Mouse (Mus musculus) myocyte (in vitro differentiated cells): Measurements from ENCODE around the gene Borcs6. TPM values are rescaled to one million over a fixed set of nuclear protein-coding genes. Genes with fewer than 3 reads are reported as not detected.

Experiments
- H3K27me3 ChIP-seq: one replicate; pipeline ENCODE4 v1.6.1; 2011; ENCODE audit not compliant: control insufficient read depth, insufficient read depth, insufficient read length
- H3K36me3 ChIP-seq: one replicate; pipeline ENCODE4 v1.6.1; 2011; ENCODE audit not compliant: control insufficient read depth, insufficient read depth
- H3K4me2 ChIP-seq: one replicate; pipeline ENCODE4 v1.6.1; 2011; ENCODE audit warnings: low read depth, control low read depth
- H3K4me3 ChIP-seq: one replicate; pipeline ENCODE4 v1.5.1; 2011; ENCODE audit warnings: mild to moderate bottlenecking, control low read depth, moderate library complexity
- H3K79me2 ChIP-seq: one replicate; pipeline ENCODE4 v1.6.1; 2011; ENCODE audit not compliant: control insufficient read depth, insufficient read depth
- H3ac ChIP-seq: one replicate; pipeline ENCODE4 v1.6.1; 2011; ENCODE audit not compliant: control insufficient read depth, insufficient read length
- CEBPB ChIP-seq: IDR thresholded peaks from 2 replicates; pipeline ENCODE4 v1.6.1; 2011; ENCODE audit warnings: mild to moderate bottlenecking, moderate library complexity; ENCODE audit not compliant: poor library complexity, insufficient read depth, severe bottlenecking
- E2F4 ChIP-seq: IDR thresholded peaks from one replicate; pipeline ENCODE4 v1.6.1; 2011; ENCODE audit warnings: mild to moderate bottlenecking, control low read depth, moderate library complexity; ENCODE audit not compliant: insufficient read depth
- MAX ChIP-seq: IDR thresholded peaks from one replicate; pipeline ENCODE4 v1.6.1; 2011; ENCODE audit warnings: low read depth, mild to moderate bottlenecking, control low read depth
- MYOD1 ChIP-seq, 3 experiments: IDR thresholded peaks; one replicate each; pipeline ENCODE4 v1.6.1; 2011; ENCODE audit warnings: control low read depth in 2 of 3, low read depth in 2 of 3, mild to moderate bottlenecking in 2 of 3, moderate library complexity in 1 of 3; ENCODE audit not compliant: insufficient read length in 2 of 3, control insufficient read depth in 1 of 3
- MYOG ChIP-seq, 3 experiments: IDR thresholded peaks; one replicate each; pipeline ENCODE4 v1.6.1; 2011; ENCODE audit warnings: control low read depth in 2 of 3, low read depth in 2 of 3, mild to moderate bottlenecking in 2 of 3; ENCODE audit not compliant: insufficient read length in 2 of 3, control insufficient read depth in 1 of 3, insufficient read depth in 1 of 3
- POLR2A ChIP-seq: IDR thresholded peaks from one replicate; pipeline ENCODE4 v1.6.1; 2011; ENCODE audit warnings: low read depth, mild to moderate bottlenecking, control low read depth, moderate library complexity; ENCODE audit not compliant: insufficient read length
- POLR2AphosphoS2 ChIP-seq: IDR thresholded peaks from one replicate; pipeline ENCODE4 v1.6.1; 2011; ENCODE audit warnings: low read depth, control low read depth; ENCODE audit not compliant: insufficient read length
- REST ChIP-seq: IDR thresholded peaks from one replicate; pipeline ENCODE4 v1.6.1; 2011; ENCODE audit warnings: mild to moderate bottlenecking, control low read depth, moderate library complexity; ENCODE audit not compliant: insufficient read depth, insufficient read length
- SRF ChIP-seq: IDR thresholded peaks from one replicate; pipeline ENCODE4 v1.6.1; 2011; ENCODE audit warnings: low read depth; ENCODE audit not compliant: control insufficient read depth, insufficient read length
- TCF12 ChIP-seq: IDR thresholded peaks from one replicate; pipeline ENCODE4 v1.6.1; 2011; ENCODE audit warnings: mild to moderate bottlenecking, control low read depth; ENCODE audit not compliant: poor library complexity, insufficient read depth, severe bottlenecking
- TCF3 ChIP-seq: IDR thresholded peaks from one replicate; pipeline ENCODE4 v1.6.1; 2011; ENCODE audit warnings: low read depth, control low read depth; ENCODE audit not compliant: insufficient read length
- USF1 ChIP-seq: IDR thresholded peaks from one replicate; pipeline ENCODE4 v1.6.1; 2011; ENCODE audit warnings: low read depth, mild to moderate bottlenecking, control low read depth, moderate library complexity
- polyA plus RNA-seq: library from polyadenylated mRNA; unstranded; fragments of >200 nt; fragmentation: generic; extraction: Trizol; gene quantifications from one replicate; pipeline ENCODE4 v1.2.1, GENCODE M21; 2012; ENCODE audit warnings: missing spikeins

Borcs6 gene
- polyA plus RNA-seq, 1 experiment, result 27.2 TPM

DNA sequence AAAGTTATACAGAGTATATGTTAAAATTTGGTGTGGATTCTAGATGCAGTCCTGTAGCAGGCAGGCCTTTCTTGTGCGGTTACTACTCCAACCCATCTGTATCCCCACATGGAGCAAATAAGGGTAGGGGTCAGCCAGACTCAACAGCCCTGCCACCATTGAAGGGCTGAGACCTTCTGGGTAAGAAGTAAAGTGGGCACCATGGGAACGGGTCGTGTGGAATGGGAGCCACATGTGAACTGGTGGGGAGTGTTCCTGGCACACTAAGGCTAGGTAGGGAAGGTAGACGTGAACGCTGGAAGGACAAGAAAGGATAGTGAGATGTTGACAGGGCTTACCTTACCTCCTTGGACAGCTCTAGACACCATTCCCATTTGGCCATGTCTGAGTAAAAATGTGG lies 21.3 kb upstream of the Borcs6 start:
- Histone ChIP-seq H3K4me2 (peak overlapping the region; percentile 97), H3K27me3 (no peaks in the 10 kb centered on the region), H3K4me3 (peak overlapping the region; percentile 33), H3K79me2 (no peaks in the 10 kb centered on the region), H3K36me3 (peaks cover 1% of the 10 kb centered on the region), H3ac (no peak overlapping the region)
- TF ChIP-seq CEBPB, result no peak
- TF ChIP-seq POLR2A, result no peak
- TF ChIP-seq TCF12, result no peak
- TF ChIP-seq MAX, result no peak
- TF ChIP-seq POLR2AphosphoS2, result no peak
- TF ChIP-seq E2F4, result no peak
- TF ChIP-seq USF1, result no peak
- TF ChIP-seq REST, result no peak
- TF ChIP-seq SRF, result no peak
- TF ChIP-seq MYOD1 (IDR thresholded peaks at IDR 0.05; ENCODE audit: control insufficient read depth in 1 of 3, insufficient read length in 2 of 3, low read depth in 2 of 3), result no peak
- no peak for TF ChIP-seq TCF3
- TF ChIP-seq MYOG (IDR thresholded peaks at IDR 0.05; ENCODE audit: control insufficient read depth in 1 of 3, insufficient read depth in 1 of 3, insufficient read length in 2 of 3, low read depth in 2 of 3), result no peak

DNA sequence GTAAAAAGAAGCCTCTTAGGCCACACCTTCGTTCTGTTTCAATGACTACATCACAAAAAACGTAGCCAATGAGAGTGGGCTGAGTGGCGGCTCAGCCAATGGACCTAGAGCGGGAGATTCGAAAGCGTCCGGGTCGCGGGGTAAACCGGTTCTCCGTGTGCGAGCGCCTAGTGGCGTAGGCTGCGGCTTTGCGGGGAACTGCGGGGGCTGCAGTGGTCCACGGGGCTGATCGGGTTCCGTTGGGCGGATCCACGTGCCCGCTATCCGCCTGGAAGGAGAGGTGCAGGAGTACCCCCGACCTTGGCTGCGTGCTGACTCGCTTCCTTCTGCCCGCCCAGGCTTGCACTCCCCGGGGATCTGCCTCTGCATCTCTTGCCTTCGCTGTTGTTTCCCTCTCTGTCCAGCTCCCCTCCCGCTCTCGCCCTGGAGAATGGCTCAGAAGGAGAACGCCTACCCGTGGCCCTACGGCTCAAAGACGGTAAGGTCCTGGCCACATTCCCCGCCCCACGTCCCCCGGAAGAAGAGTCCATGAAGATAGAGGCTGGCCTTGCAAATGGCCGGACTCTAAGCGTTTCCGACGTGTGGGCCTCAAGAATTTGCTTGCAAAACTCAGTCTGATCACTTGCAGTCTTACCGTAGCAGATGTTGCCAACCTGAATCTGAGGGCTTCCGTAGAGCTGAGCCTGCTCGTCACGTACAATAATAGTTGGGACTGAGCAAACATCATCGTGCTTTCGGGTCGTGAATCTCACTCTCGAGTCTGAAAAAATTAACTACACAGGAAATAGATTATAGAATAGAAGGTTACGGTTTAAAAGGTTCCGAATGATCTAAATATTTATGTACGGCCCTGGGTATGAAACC lies 13.8 kb upstream of the Borcs6 start, which contains the start of gene Aurkb:
TSS of gene Aurkb (plus strand) at position 117 of the 864 bp plus-strand sequence.
- Histone ChIP-seq H3K4me2 (peak within 1 kb of the TSS; percentile 81), H3K36me3 (no peaks in the 10 kb centered on the region), H3ac (peak within 1 kb of the TSS; percentile 35), H3K79me2 (peaks cover 50% of the 10 kb centered on the region), H3K4me3 (peak within 1 kb of the TSS; percentile 90), H3K27me3 (no peaks in the 10 kb centered on the region)
- TF ChIP-seq POLR2AphosphoS2 (peak; percentile 80), E2F4 (peak; percentile 98), SRF (no peak), POLR2A (peak; percentile 62)

DNA sequence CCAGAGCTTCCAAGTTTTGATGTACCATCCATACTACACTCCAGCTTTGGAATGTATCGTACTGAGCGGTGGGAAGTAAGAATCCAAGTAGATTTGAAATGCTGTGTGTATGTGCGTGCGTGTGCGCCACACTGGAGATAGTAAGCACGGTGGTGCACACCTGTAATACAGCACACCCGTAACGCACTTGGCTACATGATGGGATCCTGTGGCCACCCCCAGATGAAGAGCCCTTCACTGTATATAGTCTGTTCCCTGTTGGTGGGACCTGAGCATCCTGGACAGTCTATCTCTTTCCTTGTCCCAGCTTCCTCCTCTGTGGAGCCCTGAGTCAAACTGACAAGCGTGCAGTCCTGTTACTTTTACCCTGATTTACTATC lies 13.1 kb upstream of the Borcs6 start:
- Histone ChIP-seq H3K79me2 (peaks cover 50% of the 10 kb centered on the region), H3ac (no peak overlapping the region), H3K27me3 (no peaks in the 10 kb centered on the region), H3K4me2 (peak overlapping the region; percentile 81), H3K4me3 (peak overlapping the region; percentile 90), H3K36me3 (no peaks in the 10 kb centered on the region)
- TF ChIP-seq MYOD1 (IDR thresholded peaks at IDR 0.05; ENCODE audit: control insufficient read depth in 1 of 3, insufficient read length in 2 of 3, low read depth in 2 of 3), result no peak
- TF ChIP-seq POLR2AphosphoS2, result peak; percentile 32

DNA sequence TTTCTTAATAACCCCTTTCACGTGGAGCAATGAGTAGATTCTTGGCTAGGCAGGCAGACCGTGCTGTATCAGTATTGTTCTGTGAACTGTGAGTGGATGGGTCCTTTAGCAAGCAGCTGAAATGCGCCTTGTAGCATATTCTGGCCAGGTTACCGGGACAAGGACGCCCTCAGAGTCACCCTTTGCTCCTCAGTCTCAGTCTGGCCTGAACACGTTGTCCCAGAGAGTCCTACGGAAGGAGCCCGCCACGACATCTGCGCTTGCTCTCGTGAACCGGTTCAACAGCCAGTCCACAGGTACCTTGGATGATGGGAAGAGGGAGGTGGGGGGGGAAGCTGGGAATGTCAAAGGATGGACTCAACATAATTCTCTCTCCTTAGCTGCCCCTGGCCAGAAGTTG lies 11.9 kb upstream of the Borcs6 start:
- H3K4me3 ChIP-seq, result no peak overlapping the region
- H3K36me3 ChIP-seq, result no peaks in the 10 kb centered on the region
- no peak for TF ChIP-seq MAX
- TF ChIP-seq TCF12, result no peak
- no peaks in the 10 kb centered on the region for H3K27me3 ChIP-seq
- H3K79me2 ChIP-seq, result peaks cover 50% of the 10 kb centered on the region
- H3K4me2 ChIP-seq, result no peak overlapping the region
- no peak overlapping the region for H3ac ChIP-seq

DNA sequence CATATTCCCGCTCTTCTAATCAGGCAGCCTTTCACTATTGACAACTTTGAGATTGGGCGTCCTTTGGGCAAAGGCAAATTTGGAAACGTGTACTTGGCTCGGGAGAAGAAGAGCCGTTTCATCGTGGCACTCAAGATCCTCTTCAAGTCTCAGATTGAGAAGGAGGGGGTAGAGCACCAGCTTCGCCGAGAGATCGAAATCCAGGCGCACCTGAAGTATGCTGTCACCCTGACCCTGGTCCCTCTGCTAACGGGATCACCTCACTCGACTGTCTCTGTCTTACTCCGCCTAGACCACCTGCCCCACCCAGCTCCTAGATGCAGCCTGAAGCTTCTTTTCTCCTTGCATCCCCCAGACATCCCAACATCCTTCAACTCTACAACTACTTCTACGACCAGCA lies 11.4 kb upstream of the Borcs6 start:
- Histone ChIP-seq H3K4me3 (no peak overlapping the region), H3K27me3 (no peaks in the 10 kb centered on the region), H3K36me3 (no peaks in the 10 kb centered on the region), H3ac (no peak overlapping the region), H3K79me2 (peaks cover 50% of the 10 kb centered on the region), H3K4me2 (no peak overlapping the region)
- TF ChIP-seq USF1, result no peak
- no peak for TF ChIP-seq E2F4
- no peak for TF ChIP-seq TCF3

GRCm38 (mm10) chr11:69050748-69051147 lies 8.8 kb upstream of the Borcs6 start:
- Histone ChIP-seq H3K36me3 (no peaks in the 10 kb centered on the region), H3K4me2 (no peak overlapping the region), H3ac (no peak overlapping the region), H3K4me3 (no peak overlapping the region), H3K79me2 (peaks cover 50% of the 10 kb centered on the region), H3K27me3 (no peaks in the 10 kb centered on the region)
- TF ChIP-seq POLR2A (no peak), USF1 (no peak), CEBPB (no peak), TCF12 (no peak), SRF (no peak), MYOG (IDR thresholded peaks at IDR 0.05; ENCODE audit: control insufficient read depth in 1 of 3, insufficient read depth in 1 of 3, insufficient read length in 2 of 3, low read depth in 2 of 3) (no peak), MYOD1 (IDR thresholded peaks at IDR 0.05; ENCODE audit: control insufficient read depth in 1 of 3, insufficient read length in 2 of 3, low read depth in 2 of 3) (no peak), POLR2AphosphoS2 (no peak), E2F4 (no peak), REST (no peak), TCF3 (no peak), MAX (no peak)
